Mouse (Mus musculus): ENCODE measurements around the gene Anxa6. TPM values are rescaled to one million over a fixed set of nuclear protein-coding genes. Genes with fewer than 3 reads are reported as not detected.

The Anxa6 gene
- polyA plus RNA-seq, 1 experiment: 30.5 TPM

GRCm38 (mm10) chr11:55025896-55026295 is 7.3 kb downstream of the Anxa6 start:
- H3K4me1 ChIP-seq (ENCODE audit: control insufficient read depth, insufficient read depth, low read length): peaks cover 6% of the 10 kb centered on the region
- WGBS: 80% methylated on average over 4 of the region's 4 CpGs
- no peak overlapping the region for H3K27ac ChIP-seq (ENCODE audit: control insufficient read depth, insufficient read depth, low read depth, low read length, poor library complexity)
- no peak overlapping the region for H3K4me3 ChIP-seq (replicated peaks; ENCODE audit: control insufficient read depth, low read depth, low read length)
- TF ChIP-seq CTCF (IDR thresholded peaks at IDR 0.05; ENCODE audit: control insufficient read depth, insufficient read depth, low read length) (no peak), POLR2A (IDR thresholded peaks at IDR 0.05; ENCODE audit: borderline replicate concordance, control insufficient read depth, low read depth, low read length) (no peak)

GRCm38 (mm10) chr11:55023583-55023982 is 9.7 kb downstream of the Anxa6 start:
- Histone ChIP-seq H3K27ac (ENCODE audit: control insufficient read depth, insufficient read depth, low read depth, low read length, poor library complexity) (peak overlapping the region; percentile 51; the same call in 1 of the 2 replicates), H3K4me3 (replicated peaks; ENCODE audit: control insufficient read depth, low read depth, low read length) (no peak overlapping the region), H3K4me1 (ENCODE audit: control insufficient read depth, insufficient read depth, low read length) (peaks cover 7% of the 10 kb centered on the region)
- TF ChIP-seq POLR2A (IDR thresholded peaks at IDR 0.05; ENCODE audit: borderline replicate concordance, control insufficient read depth, low read depth, low read length): no peak
- TF ChIP-seq CTCF (IDR thresholded peaks at IDR 0.05; ENCODE audit: control insufficient read depth, insufficient read depth, low read length): no peak
- WGBS: 76% methylated on average over 3 of the region's 3 CpGs

GRCm38 (mm10) chr11:55023049-55023564 is 10.1 kb downstream of the Anxa6 start:
- H3K27ac ChIP-seq (ENCODE audit: control insufficient read depth, insufficient read depth, low read depth, low read length, poor library complexity): peak overlapping the region; percentile 51
- H3K4me1 ChIP-seq (ENCODE audit: control insufficient read depth, insufficient read depth, low read length): peaks cover 7% of the 10 kb centered on the region
- TF ChIP-seq CTCF (IDR thresholded peaks at IDR 0.05; ENCODE audit: control insufficient read depth, insufficient read depth, low read length) (no peak), POLR2A (IDR thresholded peaks at IDR 0.05; ENCODE audit: borderline replicate concordance, control insufficient read depth, low read depth, low read length) (no peak)
- WGBS: 7% methylated on average over 10 of the region's 10 CpGs
- H3K4me3 ChIP-seq (replicated peaks; ENCODE audit: control insufficient read depth, low read depth, low read length): no peak overlapping the region

DNA sequence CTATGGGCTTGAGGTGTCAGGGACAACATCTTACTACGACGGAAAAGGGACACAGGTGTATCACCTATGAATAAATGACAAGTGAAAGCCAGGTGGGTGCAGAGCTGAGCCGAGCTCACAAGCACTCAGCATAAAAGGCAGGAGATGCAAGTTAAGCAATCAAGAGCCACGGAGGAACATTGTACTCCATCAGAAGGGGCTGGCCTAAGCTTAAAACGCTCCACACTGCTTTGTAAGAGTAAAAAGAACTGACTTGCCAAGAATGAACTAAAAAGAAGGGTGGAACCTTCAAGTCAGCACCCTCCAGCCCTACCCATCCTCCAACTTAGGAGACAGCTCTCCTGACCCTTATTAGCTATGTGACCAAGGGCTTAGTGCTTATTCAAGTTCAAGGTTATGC is 10.7 kb downstream of the Anxa6 start:
- Histone ChIP-seq H3K27ac (ENCODE audit: control insufficient read depth, insufficient read depth, low read depth, low read length, poor library complexity) (no peak overlapping the region; the same call in 1 of the 2 replicates), H3K4me1 (ENCODE audit: control insufficient read depth, insufficient read depth, low read length) (peaks cover 7% of the 10 kb centered on the region), H3K4me3 (replicated peaks; ENCODE audit: control insufficient read depth, low read depth, low read length) (no peak overlapping the region)
- 39% methylated on average over 5 of the region's 5 CpGs for WGBS
- TF ChIP-seq CTCF (IDR thresholded peaks at IDR 0.05; ENCODE audit: control insufficient read depth, insufficient read depth, low read length): no peak
- no peak for TF ChIP-seq POLR2A (IDR thresholded peaks at IDR 0.05; ENCODE audit: borderline replicate concordance, control insufficient read depth, low read depth, low read length)

- no peak overlapping the region for H3K27ac ChIP-seq (ENCODE audit: control insufficient read depth, insufficient read depth, low read depth, low read length, poor library complexity)
These were observed 11.4 kb downstream of the Anxa6 start for GRCm38 (mm10) chr11:55021859-55022258.

GRCm38 (mm10) chr11:55021458-55021857 is 11.8 kb downstream of the Anxa6 start:
- no peak overlapping the region for H3K4me3 ChIP-seq (replicated peaks; ENCODE audit: control insufficient read depth, low read depth, low read length)
- no peak overlapping the region for H3K27ac ChIP-seq (ENCODE audit: control insufficient read depth, insufficient read depth, low read depth, low read length, poor library complexity)
- no peak for TF ChIP-seq CTCF (IDR thresholded peaks at IDR 0.05; ENCODE audit: control insufficient read depth, insufficient read depth, low read length)
- no peak for TF ChIP-seq POLR2A (IDR thresholded peaks at IDR 0.05; ENCODE audit: borderline replicate concordance, control insufficient read depth, low read depth, low read length)
- H3K4me1 ChIP-seq (ENCODE audit: control insufficient read depth, insufficient read depth, low read length): peaks cover 7% of the 10 kb centered on the region

More at GRCm38 (mm10) chr11:55021859-55022258, 11.4 kb downstream of the Anxa6 start:
- no peak for TF ChIP-seq POLR2A (IDR thresholded peaks at IDR 0.05; ENCODE audit: borderline replicate concordance, control insufficient read depth, low read depth, low read length)
- TF ChIP-seq CTCF (IDR thresholded peaks at IDR 0.05; ENCODE audit: control insufficient read depth, insufficient read depth, low read length): no peak
- Histone ChIP-seq H3K4me3 (replicated peaks; ENCODE audit: control insufficient read depth, low read depth, low read length) (no peak overlapping the region), H3K4me1 (ENCODE audit: control insufficient read depth, insufficient read depth, low read length) (peaks cover 7% of the 10 kb centered on the region)
- WGBS: 72% methylated on average over 6 of the region's 6 CpGs

DNA sequence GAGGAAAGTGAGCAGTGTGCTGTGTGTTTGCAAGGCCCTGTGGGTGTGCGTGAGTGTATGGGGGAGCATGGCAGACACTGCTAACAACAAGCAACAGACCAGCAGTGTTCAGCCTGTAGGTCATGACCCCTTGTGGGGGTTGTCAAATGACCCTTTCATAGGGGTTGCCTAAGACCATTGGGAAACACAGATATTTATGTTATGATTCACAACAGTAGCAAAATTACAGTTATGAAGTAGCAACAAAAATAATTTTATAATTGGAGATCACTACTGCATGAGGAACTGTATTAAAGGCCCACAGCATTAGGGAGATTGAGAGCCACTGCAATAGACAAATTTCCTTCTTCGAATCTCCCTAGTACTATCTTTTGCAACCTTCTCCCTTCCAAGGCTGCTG is 13.5 kb downstream of the Anxa6 start:
- WGBS: 79% methylated on average over 2 of the region's 2 CpGs
- Histone ChIP-seq H3K4me1 (ENCODE audit: control insufficient read depth, insufficient read depth, low read length) (peaks cover 7% of the 10 kb centered on the region), H3K4me3 (replicated peaks; ENCODE audit: control insufficient read depth, low read depth, low read length) (no peak overlapping the region), H3K27ac (ENCODE audit: control insufficient read depth, insufficient read depth, low read depth, low read length, poor library complexity) (no peak overlapping the region)
- no peak for TF ChIP-seq CTCF (IDR thresholded peaks at IDR 0.05; ENCODE audit: control insufficient read depth, insufficient read depth, low read length)
- TF ChIP-seq POLR2A (IDR thresholded peaks at IDR 0.05; ENCODE audit: borderline replicate concordance, control insufficient read depth, low read depth, low read length): no peak

DNA sequence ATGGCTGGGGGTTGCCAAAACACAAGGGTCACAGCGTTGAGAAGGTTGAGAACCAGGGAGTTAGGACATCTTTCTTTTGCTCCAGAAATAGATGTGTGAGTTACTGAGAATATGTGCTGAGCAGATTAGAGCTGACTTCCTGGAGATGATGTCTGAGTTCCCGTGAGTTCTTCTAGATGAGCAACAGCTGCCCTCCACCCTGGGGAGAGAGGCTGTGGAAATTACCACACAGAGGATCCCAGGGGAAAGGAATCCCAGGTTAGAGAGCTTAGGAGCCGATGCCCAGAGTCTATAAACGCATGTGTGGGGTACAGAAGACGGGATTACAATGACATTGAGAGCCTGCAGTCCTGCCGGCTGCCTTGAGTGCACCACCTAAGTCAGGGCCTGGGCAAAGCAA is 15.2 kb downstream of the Anxa6 start:
- WGBS: 81% methylated on average over 6 of the region's 6 CpGs
- no peak overlapping the region for H3K4me3 ChIP-seq (replicated peaks; ENCODE audit: control insufficient read depth, low read depth, low read length)
- TF ChIP-seq CTCF (IDR thresholded peaks at IDR 0.05; ENCODE audit: control insufficient read depth, insufficient read depth, low read length): no peak
- TF ChIP-seq POLR2A (IDR thresholded peaks at IDR 0.05; ENCODE audit: borderline replicate concordance, control insufficient read depth, low read depth, low read length): no peak
- H3K4me1 ChIP-seq (ENCODE audit: control insufficient read depth, insufficient read depth, low read length): peaks cover 5% of the 10 kb centered on the region
- H3K27ac ChIP-seq (ENCODE audit: control insufficient read depth, insufficient read depth, low read depth, low read length, poor library complexity): no peak overlapping the region

- WGBS: 72% methylated on average over 2 of the region's 2 CpGs
- Histone ChIP-seq H3K4me3 (replicated peaks; ENCODE audit: control insufficient read depth, low read depth, low read length) (no peak overlapping the region), H3K4me1 (ENCODE audit: control insufficient read depth, insufficient read depth, low read length) (peaks cover 1% of the 10 kb centered on the region; the same call in 1 of the 2 replicates), H3K27ac (ENCODE audit: control insufficient read depth, insufficient read depth, low read depth, low read length, poor library complexity) (no peak overlapping the region)
- TF ChIP-seq POLR2A (IDR thresholded peaks at IDR 0.05; ENCODE audit: borderline replicate concordance, control insufficient read depth, low read depth, low read length) (no peak), CTCF (IDR thresholded peaks at IDR 0.05; ENCODE audit: control insufficient read depth, insufficient read depth, low read length) (no peak)
These were observed 16.0 kb downstream of the Anxa6 start for GRCm38 (mm10) chr11:55017201-55017600.
